Mouse (Mus musculus): Measurements from ENCODE around the gene Thap11.

The Thap11 gene

GRCm38 (mm10) chr8:105900180-105900940, 45.4 kb downstream of the Thap11 start, which contains the start of gene Pskh1:
Gene Pskh1 (plus strand): TSS chr8:105900441.
- in situ Hi-C loops (cut with MboI, MseI) = no loop called here

GRCm38 (mm10) chr8:105900941-105901616, 46.1 kb downstream of the Thap11 start:
- in situ Hi-C loops (cut with MboI, MseI) = no loop called here

All from regulatory T cell (primary cell).